8 mouse cellular contexts compared by ENCODE assay signal in the genomic region with DNA sequence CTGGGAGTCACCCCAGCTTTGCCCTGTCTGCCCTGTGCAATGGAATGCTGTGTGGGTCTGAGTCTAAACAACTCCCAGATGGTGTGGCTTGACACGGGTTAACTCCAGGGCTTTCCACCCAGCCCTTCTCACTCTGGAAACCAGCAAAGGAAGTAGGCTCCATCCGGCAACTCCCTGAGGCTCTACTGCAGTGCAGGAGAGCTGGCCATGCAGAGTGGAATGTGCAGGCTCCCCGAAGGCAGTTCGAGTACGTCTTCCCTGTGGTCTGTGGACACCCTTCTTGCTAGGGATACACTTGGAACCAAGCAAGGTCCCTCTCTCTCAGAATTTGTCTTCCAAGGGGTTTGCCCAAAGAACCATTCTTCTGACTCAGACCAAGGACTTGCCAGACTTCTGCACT.
DNase-seq lines count a peak whose midpoint lies in the region; ATAC-seq and TF ChIP-seq lines count a peak whose summit lies in the region.

No protein-coding gene starts in this region.

- no peak for TF ChIP-seq CTCF in heart, adult 2 months (IDR thresholded peaks at IDR 0.05)

- peak overlapping the region; percentile 45 for H3K27ac ChIP-seq in heart, adult 2 months
- peak overlapping the region; percentile 90 for H3K27ac ChIP-seq in kidney, embryonic 15.5 days

- no peaks in the 10 kb centered on the region for H3K27me3 ChIP-seq in heart, adult 2 months (ENCODE audit: control insufficient read depth, insufficient read depth, low read length)
- H3K27me3 ChIP-seq in kidney, embryonic 15.5 days: no peaks in the 10 kb centered on the region

- no peak for TF ChIP-seq EP300 in heart, adult 2 months (IDR thresholded peaks at IDR 0.05; ENCODE audit: insufficient read depth, low read depth, low read length)

- WGBS in heart, adult 2 months: 36% methylated on average over 5 of the region's 5 CpGs
- WGBS in kidney, embryonic 15.5 days: 5% methylated on average over 5 of the region's 5 CpGs

- no peaks in the 10 kb centered on the region for H3K79me2 ChIP-seq in heart, adult 2 months (replicated peaks; ENCODE audit: control insufficient read depth, insufficient read depth, low read length)

- intact Hi-C loops in heart, adult 2 months (cut with DNase I): no loop called here
- intact Hi-C loops in left cerebral cortex, postnatal 4 days (cut with DNase I): no loop called here

- H3K4me2 ChIP-seq in kidney, embryonic 15.5 days: peak overlapping the region; percentile 29; the same call in 1 of the 2 replicates

- peaks cover 17% of the 10 kb centered on the region for H3K4me1 ChIP-seq in heart, adult 2 months (ENCODE audit: control insufficient read depth, insufficient read depth, low read length)
- H3K4me1 ChIP-seq in kidney, embryonic 15.5 days: peaks cover 74% of the 10 kb centered on the region

- H3K36me3 ChIP-seq in heart, adult 2 months (ENCODE audit: control insufficient read depth, insufficient read depth, low read length): peaks cover 3% of the 10 kb centered on the region; the same call in 1 of the 2 replicates
- peaks cover 52% of the 10 kb centered on the region for H3K36me3 ChIP-seq in kidney, embryonic 15.5 days

- peak; percentile 44 for TF ChIP-seq POLR2A in heart, adult 2 months (IDR thresholded peaks at IDR 0.05; ENCODE audit: insufficient read depth, low read depth, low read length)

- peak; percentile 53 for ATAC-seq in kidney, embryonic 15.5 days (replicated peaks; ENCODE audit: low FRiP score)
- no peak for ATAC-seq in megakaryocyte-erythroid progenitor cell, adult 5-6 weeks (replicated peaks; ENCODE audit: low FRiP score, low TSS enrichment, poor library complexity, severe bottlenecking)

- DNase-seq in adrenal gland, postnatal 36 days: peak; percentile 41 to 45
- no peak for DNase-seq in adrenal gland, postnatal 25 days
- DNase-seq in heart, adult 2 months: peak; percentile 55 to 62
- peak; percentile 50 for DNase-seq in lung, postnatal 36 days
- DNase-seq in gastrocnemius, postnatal 25 days: no peak
- DNase-seq in left cerebral cortex, postnatal 4 days: no peak

- no peak overlapping the region for H3K4me3 ChIP-seq in heart, adult 2 months
- no peak overlapping the region for H3K4me3 ChIP-seq in kidney, embryonic 15.5 days (replicated peaks)

- H3K9me3 ChIP-seq in kidney, embryonic 15.5 days (replicated peaks): no peaks in the 10 kb centered on the region

- no peak overlapping the region for H3K9ac ChIP-seq in heart, adult 2 months (ENCODE audit: low read depth, low read length)
- H3K9ac ChIP-seq in kidney, embryonic 15.5 days: no peak overlapping the region; the same call in 1 of the 2 replicates

Comparison
In these comparisons a context has a peak if more than half of its experiments do, and no peak if none do; other contexts are left out.
1. DNase-seq: peak in adrenal gland, postnatal 36 days (2 of 2), heart, adult 2 months (2 of 2) and lung, postnatal 36 days (single experiment); none in adrenal gland, postnatal 25 days (single experiment), gastrocnemius, postnatal 25 days (single experiment) and left cerebral cortex, postnatal 4 days (single experiment).